Mouse (Mus musculus): ENCODE data around the gene Tbc1d23.
A peak's percentile ranks its signal among the peaks of the same experiment; 100 is the strongest.

DNA sequence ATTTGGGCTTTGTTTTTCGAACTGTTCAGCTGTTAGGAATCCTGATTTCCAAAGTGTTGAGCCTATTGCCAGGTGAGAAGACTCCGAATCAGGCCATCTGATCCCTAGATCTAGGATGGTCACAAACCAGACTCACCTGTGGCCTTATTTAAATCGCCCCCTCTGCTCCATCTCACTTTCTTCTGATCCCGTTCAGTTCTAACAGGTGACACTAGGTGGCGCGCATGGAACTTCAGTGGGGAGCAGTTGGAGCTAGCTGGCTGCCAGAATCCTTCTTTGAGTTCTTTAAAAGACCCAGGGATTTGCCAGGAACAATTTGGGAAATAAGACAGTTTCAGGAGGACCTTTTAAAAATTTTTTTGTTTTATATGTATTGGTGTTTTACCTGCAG lies 12.5 kb upstream of the Tbc1d23 start:
- no peak for TF ChIP-seq POLR2A (IDR thresholded peaks at IDR 0.05; ENCODE audit: low read depth, low read length)
- peak; percentile 90; the same call in 1 of the 2 replicates for TF ChIP-seq CTCF (IDR thresholded peaks at IDR 0.05; ENCODE audit: extremely low read depth, insufficient read length, insufficient replicate concordance, low read depth, low read length)

Measured in small intestine, adult 2 months (tissue).